Mouse (Mus musculus): ENCODE measurements around the gene Hist2h2bb. TPM values are rescaled to one million over a fixed set of nuclear protein-coding genes. Genes with fewer than 3 reads are reported as not detected.
A peak's percentile ranks its signal among the peaks of the same experiment; 100 is the strongest.
"Not testable (repeated sequence)": the region's sequence is repeated elsewhere in the genome, so short reads cannot be mapped to it uniquely, and the experiment has no call there.

Gene Hist2h2bb
- polyA plus RNA-seq, 1 experiment from 2014 or later = 15.5 TPM

GRCm38 (mm10) chr3:96231758-96232120 lies 37.8 kb upstream of the Hist2h2bb start:
- H3K4me1 ChIP-seq = peaks cover 7% of the 10 kb centered on the region
- H3K27me3 ChIP-seq = no peaks in the 10 kb centered on the region
- WGBS = 53% methylated on average over 2 of the region's 2 CpGs
- no peaks in the 10 kb centered on the region for H3K9me3 ChIP-seq
- no peak overlapping the region for H3K4me3 ChIP-seq
- H3K36me3 ChIP-seq = no peaks in the 10 kb centered on the region
- ATAC-seq (ENCODE audit: low FRiP score, low read depth) = no peak
- H3K9ac ChIP-seq = no peak overlapping the region
- H3K27ac ChIP-seq = no peak overlapping the region
- H3K4me2 ChIP-seq (replicated peaks) = no peak overlapping the region

GRCm38 (mm10) chr3:96234914-96235313 lies 34.6 kb upstream of the Hist2h2bb start:
- no peak overlapping the region for H3K4me2 ChIP-seq (replicated peaks)
- H3K9me3 ChIP-seq = no peaks in the 10 kb centered on the region
- no peak overlapping the region for H3K4me3 ChIP-seq
- peaks cover 19% of the 10 kb centered on the region for H3K4me1 ChIP-seq
- ATAC-seq (ENCODE audit: low FRiP score, low read depth) = no peak
- H3K27me3 ChIP-seq = no peaks in the 10 kb centered on the region
- H3K36me3 ChIP-seq = no peaks in the 10 kb centered on the region
- no peak overlapping the region for H3K27ac ChIP-seq
- no peak overlapping the region for H3K9ac ChIP-seq
- 76% methylated on average over 2 of the region's 2 CpGs for WGBS

- H3K27me3 ChIP-seq = no peaks in the 10 kb centered on the region
- H3K27ac ChIP-seq = no peak overlapping the region
- H3K9me3 ChIP-seq = no peaks in the 10 kb centered on the region
- 55% methylated on average over 3 of the region's 3 CpGs for WGBS
- H3K4me3 ChIP-seq = no peak overlapping the region
- H3K9ac ChIP-seq = no peak overlapping the region
- H3K4me1 ChIP-seq = peaks cover 21% of the 10 kb centered on the region
- H3K4me2 ChIP-seq (replicated peaks) = no peak overlapping the region
- no peaks in the 10 kb centered on the region for H3K36me3 ChIP-seq
- no peak for ATAC-seq (ENCODE audit: low FRiP score, low read depth)
Observed at GRCm38 (mm10) chr3:96235836-96236235, 33.7 kb upstream of the Hist2h2bb start.

- Histone ChIP-seq H3K9me3 (no peaks in the 10 kb centered on the region), H3K27me3 (no peaks in the 10 kb centered on the region), H3K4me3 (peak overlapping the region; percentile 49), H3K36me3 (no peaks in the 10 kb centered on the region), H3K4me1 (peaks cover 24% of the 10 kb centered on the region), H3K9ac (peak overlapping the region; percentile 75), H3K4me2 (replicated peaks) (peak overlapping the region; percentile 67), H3K27ac (peak overlapping the region; percentile 79; the same call in 1 of the 2 replicates)
- no peak for ATAC-seq (ENCODE audit: low FRiP score, low read depth)
- 78% methylated on average over 4 of the region's 4 CpGs for WGBS
Observed at GRCm38 (mm10) chr3:96236834-96237334, 32.7 kb upstream of the Hist2h2bb start.

GRCm38 (mm10) chr3:96237335-96237903 lies 32.1 kb upstream of the Hist2h2bb start:
- Histone ChIP-seq H3K4me2 (replicated peaks) (peak overlapping the region; percentile 67), H3K27me3 (no peaks in the 10 kb centered on the region), H3K9me3 (no peaks in the 10 kb centered on the region), H3K4me1 (peaks cover 24% of the 10 kb centered on the region), H3K9ac (peak overlapping the region; percentile 75), H3K27ac (peak overlapping the region; percentile 79), H3K4me3 (peak overlapping the region; percentile 49), H3K36me3 (no peaks in the 10 kb centered on the region)
- 21% methylated on average over 7 of the region's 7 CpGs for WGBS
- no peak for ATAC-seq (ENCODE audit: low FRiP score, low read depth)

- Histone ChIP-seq H3K9ac (peak overlapping the region; percentile 75), H3K9me3 (no peaks in the 10 kb centered on the region), H3K4me3 (peak overlapping the region; percentile 49), H3K36me3 (no peaks in the 10 kb centered on the region), H3K27ac (peak overlapping the region; percentile 81), H3K4me1 (peaks cover 24% of the 10 kb centered on the region), H3K27me3 (no peaks in the 10 kb centered on the region), H3K4me2 (replicated peaks) (peak overlapping the region; percentile 67)
- ATAC-seq (ENCODE audit: low FRiP score, low read depth) = no peak
- under 1% methylated on average over 12 of the region's 12 CpGs for WGBS
Observed at GRCm38 (mm10) chr3:96237904-96238511, 31.5 kb upstream of the Hist2h2bb start.

- not testable (repeated sequence) for H3K27me3 ChIP-seq, H3K36me3 ChIP-seq, H3K9me3 ChIP-seq
- peak within 1 kb of the TSS; percentile 75 for H3K9ac ChIP-seq
- peak; percentile 89 for ATAC-seq (ENCODE audit: low FRiP score, low read depth)
- peak within 1 kb of the TSS; percentile 67 for H3K4me2 ChIP-seq (replicated peaks)
- WGBS = under 1% methylated on average over 17 of the region's 68 CpGs
- peak within 1 kb of the TSS; percentile 81 for H3K27ac ChIP-seq
- H3K4me3 ChIP-seq = peak within 1 kb of the TSS; percentile 49
- peaks cover 30% of the 10 kb centered on the region for H3K4me1 ChIP-seq
Observed at GRCm38 (mm10) chr3:96238954-96239793, 30.4 kb upstream of the Hist2h2bb start, which contains the start of gene Hist2h3c2. Hist2h3c2 (minus strand) TSS chr3:96239127.

- 3% methylated on average over 42 of the region's 85 CpGs for WGBS
- not testable (repeated sequence) for H3K27me3 ChIP-seq, H3K36me3 ChIP-seq, H3K9me3 ChIP-seq
- ATAC-seq (ENCODE audit: low FRiP score, low read depth) = peak; percentile 87
- Histone ChIP-seq H3K9ac (peak within 1 kb of the TSS; percentile 61), H3K27ac (peak within 1 kb of the TSS; percentile 85), H3K4me1 (peaks cover 36% of the 10 kb centered on the region), H3K4me2 (replicated peaks) (peak within 1 kb of the TSS; percentile 52), H3K4me3 (peak within 1 kb of the TSS; percentile 39)
Observed at GRCm38 (mm10) chr3:96239949-96240798, 29.4 kb upstream of the Hist2h2bb start, which contains the start of gene Hist2h2aa2. Hist2h2aa2 (minus strand) TSS chr3:96240276.

GRCm38 (mm10) chr3:96240799-96241197 lies 28.8 kb upstream of the Hist2h2bb start:
- Histone ChIP-seq H3K4me2 (replicated peaks) (peak overlapping the region; percentile 52), H3K9me3 (no peaks in the 10 kb centered on the region), H3K36me3 (no peaks in the 10 kb centered on the region), H3K4me3 (peak overlapping the region; percentile 28), H3K27ac (peak overlapping the region; percentile 85), H3K27me3 (no peaks in the 10 kb centered on the region), H3K9ac (peak overlapping the region; percentile 61), H3K4me1 (peaks cover 36% of the 10 kb centered on the region)
- ATAC-seq (ENCODE audit: low FRiP score, low read depth) = no peak
- WGBS = 82% methylated on average over 9 of the region's 9 CpGs

GRCm38 (mm10) chr3:96243921-96244572 lies 25.5 kb upstream of the Hist2h2bb start:
- H3K4me1 ChIP-seq = peaks cover 36% of the 10 kb centered on the region
- H3K9me3 ChIP-seq = no peaks in the 10 kb centered on the region
- H3K4me2 ChIP-seq (replicated peaks) = peak overlapping the region; percentile 66
- WGBS = 81% methylated on average over 7 of the region's 7 CpGs
- no peaks in the 10 kb centered on the region for H3K36me3 ChIP-seq
- peak overlapping the region; percentile 99 for H3K27ac ChIP-seq
- H3K4me3 ChIP-seq = peak overlapping the region; percentile 53
- peak overlapping the region; percentile 83 for H3K9ac ChIP-seq
- ATAC-seq (ENCODE audit: low FRiP score, low read depth) = no peak
- no peaks in the 10 kb centered on the region for H3K27me3 ChIP-seq

Measured in limb, embryonic 13.5 days (tissue).